Mouse (Mus musculus): Measurements from ENCODE around the gene Slc22a23. TPM values are rescaled to one million over a fixed set of nuclear protein-coding genes. Genes with fewer than 3 reads are reported as not detected.

Gene Slc22a23
- polyA plus RNA-seq, 1 experiment from 2014 or later: 8.4 TPM

DNA sequence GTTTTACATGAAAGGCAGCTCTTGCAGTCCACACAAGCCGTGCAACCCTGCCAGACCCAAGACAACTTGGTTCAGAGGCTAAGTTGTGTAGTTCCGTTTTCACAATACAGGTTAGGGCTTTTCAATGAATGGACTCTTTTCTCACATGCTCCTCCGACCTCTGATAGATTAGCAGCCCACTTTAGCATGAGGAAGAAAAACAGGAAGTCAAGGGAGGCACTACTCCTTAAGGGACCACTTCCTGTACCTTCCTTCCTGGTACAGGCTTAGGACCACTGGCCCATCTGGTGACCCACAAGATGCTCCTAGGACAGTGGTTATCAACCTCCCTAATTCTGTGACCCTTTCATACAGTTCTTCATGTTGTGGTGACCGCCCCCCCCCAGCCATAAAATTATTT, 116.1 kb downstream of the Slc22a23 start:
- Histone ChIP-seq H3K4me3 (no peak overlapping the region), H3K9me3 (no peaks in the 10 kb centered on the region), H3K4me1 (replicated peaks) (peaks cover 56% of the 10 kb centered on the region), H3K36me3 (no peaks in the 10 kb centered on the region), H3K27ac (0 out of 2 replicates have a peak overlapping the region, but pooled peaks have one; percentile 56), H3K27me3 (ENCODE audit: insufficient read depth, poor library complexity, severe bottlenecking) (no peaks in the 10 kb centered on the region)
- DNase-seq (ENCODE audit: low spot score): no peak
- WGBS: 72% methylated on average over 4 of the region's 4 CpGs

DNA sequence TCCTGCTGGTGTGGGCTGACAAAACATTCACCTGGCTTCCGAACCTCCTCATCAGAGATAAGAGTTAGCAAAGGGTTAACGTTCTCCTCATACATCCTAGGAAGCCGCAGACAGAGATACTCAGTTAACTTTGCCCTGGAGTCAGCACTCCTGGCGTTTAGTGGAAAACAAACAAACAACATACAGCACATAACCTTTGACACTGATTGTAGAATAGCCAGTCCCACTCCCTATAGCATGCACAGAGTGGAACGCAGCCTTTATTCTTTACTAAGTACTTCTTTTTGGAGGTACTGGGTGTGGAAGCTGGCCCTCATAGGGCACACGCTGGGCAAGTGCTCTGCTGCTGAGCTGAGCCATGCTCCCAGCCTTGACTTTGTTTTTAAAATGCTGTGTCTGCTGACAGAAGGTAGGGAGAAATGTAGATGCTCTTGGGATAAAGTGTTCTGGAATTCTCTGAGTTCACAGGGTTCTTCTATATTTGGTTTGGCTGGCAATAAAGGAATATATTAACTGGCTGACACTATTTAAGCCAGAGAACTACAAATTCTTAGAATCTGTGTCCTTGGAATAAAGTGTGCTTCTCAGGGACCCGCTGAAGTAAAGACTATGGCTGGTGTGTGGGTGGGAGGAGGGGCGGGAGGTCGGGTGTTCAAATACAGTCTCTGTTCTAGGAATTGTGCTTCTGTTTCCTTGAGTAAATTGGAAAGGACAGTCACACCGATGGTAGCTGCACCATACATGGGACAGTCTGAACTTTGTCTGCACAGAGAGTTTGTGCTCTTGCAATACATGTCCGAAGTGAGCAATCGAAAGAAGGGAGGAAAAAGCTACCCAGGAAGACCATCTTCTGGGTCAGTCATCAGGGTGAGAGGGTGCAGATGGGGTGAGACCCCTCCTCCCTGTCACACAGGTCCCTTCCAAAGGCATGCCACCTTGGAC, 117.0 kb downstream of the Slc22a23 start:
- WGBS: 31% methylated on average over 12 of the region's 12 CpGs
- H3K4me3 ChIP-seq: no peak overlapping the region
- no peaks in the 10 kb centered on the region for H3K27me3 ChIP-seq (ENCODE audit: insufficient read depth, poor library complexity, severe bottlenecking)
- no peaks in the 10 kb centered on the region for H3K36me3 ChIP-seq
- no peak for DNase-seq (ENCODE audit: low spot score)
- H3K27ac ChIP-seq: 0 out of 2 replicates have a peak overlapping the region, but pooled peaks have one; percentile 56
- no peaks in the 10 kb centered on the region for H3K9me3 ChIP-seq
- H3K4me1 ChIP-seq (replicated peaks): peaks cover 51% of the 10 kb centered on the region

DNA sequence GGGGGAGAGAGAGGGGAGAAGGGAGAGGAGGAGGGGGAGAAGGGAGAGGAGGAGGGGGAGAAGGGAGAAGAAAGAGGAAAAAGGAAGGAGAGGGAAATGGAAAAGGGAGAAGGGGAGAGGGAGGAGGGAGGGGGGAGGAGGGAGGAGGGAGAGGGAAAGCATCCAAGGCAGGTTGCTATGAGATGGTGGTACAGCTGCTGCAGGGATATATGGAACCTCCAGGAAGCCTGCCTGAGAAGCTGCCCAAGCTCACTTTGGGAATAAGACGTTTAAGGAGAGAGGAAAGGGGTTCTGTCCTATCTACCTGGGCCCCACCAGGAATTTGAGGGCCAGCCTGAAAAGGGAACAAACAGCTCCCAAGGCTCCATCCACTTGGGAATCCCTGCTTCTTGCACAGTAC, 118.0 kb downstream of the Slc22a23 start:
- 0% methylated on average over 1 of the region's 1 CpGs for WGBS
- Histone ChIP-seq H3K27ac (0 out of 2 replicates have a peak overlapping the region, but pooled peaks have one; percentile 35), H3K9me3 (no peaks in the 10 kb centered on the region), H3K4me3 (no peak overlapping the region), H3K27me3 (ENCODE audit: insufficient read depth, poor library complexity, severe bottlenecking) (no peaks in the 10 kb centered on the region), H3K4me1 (replicated peaks) (peaks cover 51% of the 10 kb centered on the region), H3K36me3 (0 out of 2 replicates have a peak, but pooled peaks cover under 1% of the 10 kb centered on the region)
- DNase-seq (ENCODE audit: low spot score): no peak

DNA sequence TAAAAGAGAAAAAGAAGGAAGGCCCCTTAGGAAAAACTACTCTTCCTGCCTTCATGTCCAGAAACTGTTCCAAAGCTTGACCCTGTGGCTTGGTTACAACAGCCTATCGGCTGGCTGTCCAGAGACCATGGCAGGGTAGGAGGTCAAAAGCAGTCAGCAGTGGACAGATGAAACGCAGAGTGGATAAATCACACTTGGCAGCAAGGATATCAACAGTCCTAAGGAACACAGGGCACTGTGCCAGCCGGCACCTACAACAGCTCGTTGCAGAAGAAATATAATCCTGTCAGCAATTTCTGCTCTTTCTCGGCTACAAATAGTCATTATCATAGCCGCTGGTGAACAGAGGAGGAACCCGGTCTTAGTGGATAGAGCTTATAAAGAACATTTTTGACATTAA, 122.0 kb downstream of the Slc22a23 start:
- no peaks in the 10 kb centered on the region for H3K27me3 ChIP-seq (ENCODE audit: insufficient read depth, poor library complexity, severe bottlenecking)
- WGBS: 86% methylated on average over 7 of the region's 7 CpGs
- H3K27ac ChIP-seq: no peak overlapping the region
- no peak for DNase-seq (ENCODE audit: low spot score)
- H3K4me1 ChIP-seq (replicated peaks): peaks cover 31% of the 10 kb centered on the region
- H3K36me3 ChIP-seq: peaks cover 37% of the 10 kb centered on the region
- no peak overlapping the region for H3K4me3 ChIP-seq
- H3K9me3 ChIP-seq: no peaks in the 10 kb centered on the region

DNA sequence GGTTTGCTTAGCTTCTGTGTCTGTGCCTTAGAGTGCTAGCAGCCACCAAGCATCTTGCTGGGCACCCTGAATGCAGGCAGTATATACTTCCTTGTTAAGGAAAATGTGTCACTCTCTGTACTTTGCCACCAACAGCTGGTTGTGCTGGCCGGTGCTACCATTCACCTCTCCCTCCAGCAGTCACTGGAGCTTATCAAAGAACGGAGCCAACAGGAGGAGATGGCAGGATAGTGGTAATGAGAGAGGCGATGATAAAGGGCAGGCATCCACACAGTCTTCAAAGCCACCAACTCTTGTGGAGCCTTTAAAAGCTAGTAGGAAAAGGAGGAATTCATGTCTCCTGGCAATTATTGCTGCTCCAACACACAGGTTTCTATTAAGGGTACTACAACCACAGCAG, 125.3 kb downstream of the Slc22a23 start:
- H3K27me3 ChIP-seq (ENCODE audit: insufficient read depth, poor library complexity, severe bottlenecking): no peaks in the 10 kb centered on the region
- H3K4me3 ChIP-seq: no peak overlapping the region
- H3K27ac ChIP-seq: no peak overlapping the region
- peaks cover 6% of the 10 kb centered on the region for H3K4me1 ChIP-seq (replicated peaks)
- WGBS: 89% methylated on average over 3 of the region's 3 CpGs
- peaks cover 45% of the 10 kb centered on the region for H3K36me3 ChIP-seq
- no peaks in the 10 kb centered on the region for H3K9me3 ChIP-seq
- DNase-seq (ENCODE audit: low spot score): no peak

DNA sequence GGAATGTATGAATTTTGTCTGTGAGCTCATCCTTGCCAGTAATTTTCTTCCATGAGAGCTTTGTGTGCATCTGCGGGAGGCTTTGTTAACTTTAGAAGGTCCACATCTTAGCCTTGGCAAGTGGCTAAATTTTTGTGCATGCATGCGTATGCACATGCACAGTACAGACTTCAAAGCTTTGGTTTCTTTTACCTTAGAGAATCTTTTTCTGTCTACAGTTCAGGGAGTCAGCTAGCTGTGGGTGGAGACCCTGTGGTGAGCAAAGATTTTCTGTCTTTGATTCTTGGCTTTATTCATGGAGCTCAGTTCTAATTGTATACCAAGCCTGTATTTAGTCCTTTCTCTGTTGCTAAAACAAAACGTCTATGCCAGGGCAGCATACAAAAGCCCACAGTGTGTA, 126.2 kb downstream of the Slc22a23 start:
- Histone ChIP-seq H3K27me3 (ENCODE audit: insufficient read depth, poor library complexity, severe bottlenecking) (no peaks in the 10 kb centered on the region), H3K4me3 (no peak overlapping the region), H3K27ac (no peak overlapping the region), H3K9me3 (no peaks in the 10 kb centered on the region), H3K4me1 (replicated peaks) (no peaks in the 10 kb centered on the region; the same call in 1 of the 2 replicates), H3K36me3 (peaks cover 45% of the 10 kb centered on the region)
- 85% methylated on average over 3 of the region's 3 CpGs for WGBS
- DNase-seq (ENCODE audit: low spot score): no peak

DNA sequence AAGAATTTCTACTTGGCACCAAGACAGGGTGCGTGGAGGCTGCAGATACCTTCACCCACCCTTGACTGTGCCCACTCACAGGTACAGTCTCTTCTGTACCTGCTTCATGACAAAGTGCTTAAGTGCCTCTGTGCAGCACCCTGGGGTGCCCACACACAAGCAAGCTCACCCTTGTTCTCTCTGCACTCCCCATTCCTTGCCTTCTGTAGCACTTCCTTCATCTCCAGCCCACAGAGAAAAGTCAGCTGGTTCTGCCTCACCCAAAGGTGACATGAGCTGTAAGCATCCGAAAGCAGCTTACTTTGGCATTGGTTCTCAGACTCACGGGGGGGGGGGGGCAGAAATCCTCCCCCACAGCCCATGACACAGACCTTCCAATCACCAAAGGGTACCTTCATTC, 130.1 kb downstream of the Slc22a23 start:
- Histone ChIP-seq H3K36me3 (peaks cover 35% of the 10 kb centered on the region), H3K27ac (no peak overlapping the region)
- WGBS: 93% methylated on average over 3 of the region's 3 CpGs

DNA sequence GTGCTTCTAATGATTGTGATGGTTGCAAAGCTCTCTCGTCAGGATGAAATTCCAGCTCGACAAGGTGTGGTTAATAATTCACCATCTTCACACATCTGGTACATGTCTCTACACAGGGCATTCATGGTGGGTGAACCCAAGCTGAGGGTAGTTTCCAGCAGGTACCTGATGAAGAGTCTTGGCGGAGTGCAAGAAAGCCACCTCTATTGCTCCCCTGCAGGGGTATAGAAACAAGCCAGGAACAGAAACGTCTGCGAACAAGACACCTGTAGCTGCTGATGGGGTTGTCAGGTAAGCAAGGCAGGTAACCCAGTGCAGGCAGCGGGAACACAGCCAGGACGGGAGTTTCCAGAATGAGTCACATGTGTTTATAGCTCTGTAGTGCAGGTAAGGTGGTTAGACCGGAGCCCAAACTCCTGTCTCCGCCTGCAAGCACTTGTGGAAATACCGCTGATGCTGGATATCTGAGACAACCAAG, 132.2 kb downstream of the Slc22a23 start:
- Histone ChIP-seq H3K9me3 (no peaks in the 10 kb centered on the region), H3K4me1 (replicated peaks) (no peaks in the 10 kb centered on the region), H3K27me3 (ENCODE audit: insufficient read depth, poor library complexity, severe bottlenecking) (no peaks in the 10 kb centered on the region), H3K4me3 (no peak overlapping the region), H3K36me3 (peaks cover 14% of the 10 kb centered on the region; the same call in 1 of the 2 replicates), H3K27ac (no peak overlapping the region)
- WGBS: 79% methylated on average over 10 of the region's 10 CpGs
- no peak for DNase-seq (ENCODE audit: low spot score)

More for the DNA sequence above, 130.1 kb downstream of the Slc22a23 start:
- H3K4me1 ChIP-seq (replicated peaks): no peaks in the 10 kb centered on the region
- no peak overlapping the region for H3K4me3 ChIP-seq
- DNase-seq (ENCODE audit: low spot score): no peak
- no peaks in the 10 kb centered on the region for H3K9me3 ChIP-seq
- H3K27me3 ChIP-seq (ENCODE audit: insufficient read depth, poor library complexity, severe bottlenecking): no peaks in the 10 kb centered on the region

DNA sequence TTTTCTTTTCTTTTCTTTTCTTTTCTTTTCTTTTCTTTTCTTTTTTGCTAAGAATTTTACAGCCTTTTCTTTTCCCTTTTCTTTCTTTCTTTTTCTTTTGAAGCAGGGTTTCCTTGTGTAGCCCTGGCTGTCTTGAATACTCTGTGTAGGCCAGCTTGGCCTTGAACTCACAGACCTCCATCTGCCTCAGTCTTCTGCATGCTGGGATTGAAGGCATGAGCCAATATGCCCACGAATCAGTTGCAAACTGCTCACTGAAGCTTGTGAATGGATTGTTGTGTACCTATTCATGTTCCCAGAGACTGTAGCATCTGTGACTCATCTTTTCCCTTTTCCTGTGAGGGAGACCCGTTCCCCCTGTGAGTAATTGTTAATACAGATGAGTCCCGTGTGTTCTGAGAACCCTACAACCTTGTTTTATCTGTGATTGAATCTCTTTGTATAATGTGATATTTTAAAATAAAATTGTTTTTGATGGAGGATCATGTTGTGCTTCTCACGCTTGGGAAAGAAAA, 133.7 kb downstream of the Slc22a23 start:
- H3K36me3 ChIP-seq: peaks cover 10% of the 10 kb centered on the region; the same call in 1 of the 2 replicates
- no peak overlapping the region for H3K4me3 ChIP-seq
- no peaks in the 10 kb centered on the region for H3K4me1 ChIP-seq (replicated peaks)
- H3K27me3 ChIP-seq (ENCODE audit: insufficient read depth, poor library complexity, severe bottlenecking): no peaks in the 10 kb centered on the region
- no peaks in the 10 kb centered on the region for H3K9me3 ChIP-seq
- WGBS: 86% methylated on average over 4 of the region's 4 CpGs
- DNase-seq (ENCODE audit: low spot score): no peak
- H3K27ac ChIP-seq: no peak overlapping the region

DNA sequence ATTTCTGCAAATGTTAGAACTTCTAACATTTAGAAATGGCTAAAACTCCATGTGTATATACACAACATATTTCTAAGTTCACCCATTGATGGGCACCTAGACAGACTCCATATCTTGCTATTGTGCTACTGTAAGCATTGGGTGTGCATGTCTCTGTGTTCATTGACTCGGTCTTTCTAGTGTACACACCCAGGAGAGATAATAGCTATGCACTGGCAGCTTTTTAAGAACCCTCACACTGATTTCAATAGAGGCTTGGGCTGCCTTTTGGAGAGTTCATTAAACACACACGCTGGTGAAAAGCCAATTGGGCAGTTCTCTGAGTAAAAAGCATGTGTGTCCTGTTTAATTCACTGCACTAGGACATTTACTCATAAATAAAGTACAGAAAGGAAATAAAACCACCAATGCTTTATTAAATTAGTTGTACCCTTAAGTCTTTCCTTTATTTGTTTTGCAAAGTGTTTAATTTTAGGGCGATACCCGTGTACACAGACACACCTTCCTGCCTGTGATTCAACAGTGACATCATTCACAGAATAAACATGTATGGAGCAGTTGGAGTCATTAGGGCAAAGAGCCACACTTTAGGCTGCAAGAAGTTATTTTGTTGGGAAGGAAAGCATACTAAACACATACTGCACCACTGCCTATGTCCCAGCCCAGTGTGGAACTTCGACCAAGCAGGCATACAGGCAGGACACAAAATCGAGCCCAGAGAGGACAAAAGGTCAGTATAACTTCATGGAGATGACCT, 137.1 kb downstream of the Slc22a23 start:
- 84% methylated on average over 6 of the region's 6 CpGs for WGBS

DNA sequence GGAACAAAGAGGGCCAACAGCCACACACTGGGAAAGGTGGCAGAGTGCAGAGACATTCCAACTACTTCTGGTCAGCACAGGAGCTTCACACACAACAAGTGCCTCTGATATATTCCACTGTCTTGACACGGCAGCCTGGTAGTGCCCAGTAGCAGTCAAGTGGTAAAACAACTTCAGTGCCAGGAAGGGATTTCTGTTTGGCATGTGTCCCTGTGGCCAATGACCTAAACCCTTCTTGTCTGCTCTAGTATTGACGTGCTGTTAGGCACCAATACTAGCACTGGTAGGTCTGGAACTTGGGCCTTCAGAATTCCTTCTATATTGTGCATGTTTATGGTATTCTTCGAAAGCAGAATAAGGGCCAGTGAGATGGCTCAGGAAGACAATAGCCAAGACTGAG, 139.8 kb downstream of the Slc22a23 start:
- Histone ChIP-seq H3K36me3 (peaks cover 47% of the 10 kb centered on the region), H3K4me1 (replicated peaks) (no peaks in the 10 kb centered on the region), H3K27me3 (ENCODE audit: insufficient read depth, poor library complexity, severe bottlenecking) (no peaks in the 10 kb centered on the region), H3K4me3 (no peak overlapping the region), H3K9me3 (no peaks in the 10 kb centered on the region), H3K27ac (no peak overlapping the region)
- no peak for DNase-seq (ENCODE audit: low spot score)
- 92% methylated on average over 3 of the region's 3 CpGs for WGBS

More for the DNA sequence above, 137.1 kb downstream of the Slc22a23 start:
- Histone ChIP-seq H3K27ac (no peak overlapping the region), H3K9me3 (no peaks in the 10 kb centered on the region), H3K36me3 (peaks cover 31% of the 10 kb centered on the region), H3K4me3 (no peak overlapping the region), H3K27me3 (ENCODE audit: insufficient read depth, poor library complexity, severe bottlenecking) (no peaks in the 10 kb centered on the region), H3K4me1 (replicated peaks) (no peaks in the 10 kb centered on the region)
- DNase-seq (ENCODE audit: low spot score): no peak

DNA sequence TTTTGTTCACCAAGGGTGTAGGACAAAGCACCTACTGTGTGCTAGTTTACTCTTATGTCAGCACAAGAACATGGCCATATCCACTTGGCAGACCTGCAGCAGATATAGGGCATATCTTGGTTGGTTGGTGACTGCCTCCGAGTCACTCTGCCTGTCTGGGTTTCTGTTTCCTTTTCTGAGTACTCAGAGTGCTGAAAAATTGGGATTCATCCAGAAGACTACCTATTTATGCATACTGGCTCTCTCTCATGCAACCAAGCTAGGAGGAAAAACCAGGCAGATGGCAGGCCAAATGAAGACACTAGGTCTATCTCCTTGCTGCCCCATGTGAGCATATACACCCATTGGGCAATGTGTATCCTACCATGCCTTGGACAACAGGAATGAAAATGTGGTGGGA, 149.3 kb downstream of the Slc22a23 start:
- Histone ChIP-seq H3K4me3 (no peak overlapping the region), H3K36me3 (peaks cover 84% of the 10 kb centered on the region), H3K27me3 (ENCODE audit: insufficient read depth, poor library complexity, severe bottlenecking) (no peaks in the 10 kb centered on the region), H3K9me3 (no peaks in the 10 kb centered on the region), H3K4me1 (replicated peaks) (peaks cover 23% of the 10 kb centered on the region), H3K27ac (no peak overlapping the region)
- DNase-seq (ENCODE audit: low spot score): no peak
- 98% methylated on average over 1 of the region's 1 CpGs for WGBS
